Mouse (Mus musculus) neural tube, embryonic 14.5 days (tissue): Measurements from ENCODE around the gene Slc48a1. TPM values are rescaled to one million over a fixed set of nuclear protein-coding genes. Genes with fewer than 3 reads are reported as not detected.

Source experiments
- ATAC-seq: fragments of 200-750 bp; cut with Nextera tagmentation; 2 replicates; pipeline ENCODE4 v1.8.0; 2017; ENCODE audit warnings: low read depth, mild to moderate bottlenecking, moderate TSS enrichment, moderate library complexity
- H3K27ac ChIP-seq: fragments of 300-500 bp; sonication (generic); 2 replicates; pipeline ENCODE4 v1.5.1; 2014; ENCODE audit warnings: low read depth, mild to moderate bottlenecking, control low read depth, low read length, moderate library complexity, mixed read lengths
- H3K27me3 ChIP-seq: fragments of 300-500 bp; sonication (generic); 2 replicates; pipeline ENCODE4 v1.6.1; 2014; ENCODE audit warnings: low read length; ENCODE audit not compliant: control insufficient read depth, insufficient read depth
- H3K36me3 ChIP-seq: fragments of 300-500 bp; sonication (generic); 2 replicates; pipeline ENCODE4 v1.6.1; 2014; ENCODE audit warnings: low read length, mixed read lengths; ENCODE audit not compliant: control insufficient read depth, insufficient read depth
- H3K4me1 ChIP-seq: fragments of 300-500 bp; sonication (generic); 2 replicates; pipeline ENCODE4 v1.6.1; 2014; ENCODE audit warnings: low read length; ENCODE audit not compliant: control insufficient read depth, insufficient read depth
- H3K4me2 ChIP-seq: fragments of 300-500 bp; sonication (generic); 2 replicates; pipeline ENCODE4 v1.6.1; 2014; ENCODE audit warnings: mild to moderate bottlenecking, low read depth, low read length, control low read depth
- H3K4me3 ChIP-seq: fragments of 300-500 bp; sonication (generic); 2 replicates; pipeline ENCODE4 v1.5.1; 2014; ENCODE audit warnings: low read depth, low read length, control low read depth, mixed read lengths
- H3K9ac ChIP-seq: fragments of 300-500 bp; sonication (generic); replicated peaks from 2 replicates; pipeline ENCODE4 v1.6.1; 2014; ENCODE audit warnings: low read depth, mild to moderate bottlenecking, control low read depth, low read length, mixed read lengths
- H3K9me3 ChIP-seq: fragments of 300-500 bp; sonication (generic); 2 replicates; pipeline ENCODE4 v1.6.1; 2016; ENCODE audit warnings: low read length; ENCODE audit not compliant: control insufficient read depth
- WGBS: fragments of 180-500 bp; shearing (Covaris S2); extraction: QIAGEN DNeasy Blood & Tissue Kit; methylation state at CpG from one replicate; pipeline ENCODE4 v1.1.7; 2014; 5-methylcytosine and 5-hydroxymethylcytosine counted together
- polyA plus RNA-seq: library from polyadenylated mRNA; unstranded; fragments of >200 nt; fragmentation: Nextera tagmentation; extraction: Ambion mirVana; gene quantifications from 2 replicates; pipeline ENCODE4 v1.2.1, GENCODE M21; 2014

Gene Slc48a1
- polyA plus RNA-seq, 1 experiment from 2014 or later, result 104 TPM

- no peak overlapping the region for H3K9ac ChIP-seq
- no peaks in the 10 kb centered on the region for H3K9me3 ChIP-seq
- H3K36me3 ChIP-seq, result no peaks in the 10 kb centered on the region
- no peak overlapping the region for H3K4me2 ChIP-seq
- H3K27me3 ChIP-seq, result no peaks in the 10 kb centered on the region
- WGBS, result 97% methylated on average over 6 of the region's 6 CpGs
- ATAC-seq, result no peak
- no peak overlapping the region for H3K4me3 ChIP-seq
- H3K27ac ChIP-seq, result no peak overlapping the region
- no peaks in the 10 kb centered on the region for H3K4me1 ChIP-seq
Observed at GRCm38 (mm10) chr15:97841383-97841782, 63.1 kb downstream of the Slc48a1 start.

GRCm38 (mm10) chr15:97842058-97842457, 63.7 kb downstream of the Slc48a1 start:
- 88% methylated on average over 6 of the region's 6 CpGs for WGBS
- no peak overlapping the region for H3K27ac ChIP-seq

More at GRCm38 (mm10) chr15:97842058-97842457, 63.7 kb downstream of the Slc48a1 start:
- H3K4me2 ChIP-seq, result no peak overlapping the region
- H3K36me3 ChIP-seq, result no peaks in the 10 kb centered on the region
- no peak for ATAC-seq
- H3K9me3 ChIP-seq, result no peaks in the 10 kb centered on the region
- H3K4me3 ChIP-seq, result no peak overlapping the region
- H3K4me1 ChIP-seq, result no peaks in the 10 kb centered on the region
- H3K27me3 ChIP-seq, result no peaks in the 10 kb centered on the region
- no peak overlapping the region for H3K9ac ChIP-seq

Other genes starting within 250 kb of the Slc48a1 start
- gene Rpap3, start 72.7 kb upstream of the Slc48a1 start, polyA plus RNA-seq, result 41.5 and 46.3 TPM in 2 replicates
- 0.41 TPM in 1 of 2 replicates, not detected in the other for gene Endou, start 47.2 kb upstream of the Slc48a1 start, polyA plus RNA-seq
- gene Rapgef3, start 10.5 kb upstream of the Slc48a1 start, polyA plus RNA-seq, result 6.7 and 9.5 TPM in 2 replicates
- gene Hdac7, start 66.0 kb downstream of the Slc48a1 start, polyA plus RNA-seq, result 28.7 TPM in 2 replicates
- gene Vdr, start 132.1 kb downstream of the Slc48a1 start, polyA plus RNA-seq, result 0.07 TPM in 1 of 2 replicates, not detected in the other
- gene Tmem106c, start 185.7 kb downstream of the Slc48a1 start, polyA plus RNA-seq, result 51.0 and 53.6 TPM in 2 replicates
- gene Col2a1, start 226.2 kb downstream of the Slc48a1 start, polyA plus RNA-seq, result 11.3 and 26.0 TPM in 2 replicates